ENCODE assay signal across 8 mouse cellular contexts in genomic region chr1:191288762-191289161, GRCm38 (mm10). TPM values are rescaled to one million over a fixed set of nuclear protein-coding genes. Genes with fewer than 3 reads are reported as not detected.
DNase-seq lines count a peak whose midpoint lies in the region; ATAC-seq and TF ChIP-seq lines count a peak whose summit lies in the region.

No protein-coding gene starts in this region.

- H3K27ac ChIP-seq in kidney, embryonic 14.5 days (ENCODE audit: low read depth, low read length) = no peak overlapping the region
- no peak overlapping the region for H3K27ac ChIP-seq in lung, postnatal 0 days (ENCODE audit: low read length)

- no peaks in the 10 kb centered on the region for H3K4me1 ChIP-seq in kidney, embryonic 14.5 days (ENCODE audit: control insufficient read depth, insufficient read depth, low read length)
- H3K4me1 ChIP-seq in E14TG2a.4 (replicated peaks; ENCODE audit: low read depth, low read length) = no peaks in the 10 kb centered on the region
- no peaks in the 10 kb centered on the region for H3K4me1 ChIP-seq in lung, postnatal 0 days (ENCODE audit: insufficient read depth, low read depth, low read length)

- no peak overlapping the region for H3K4me2 ChIP-seq in kidney, embryonic 14.5 days (replicated peaks; ENCODE audit: low read depth, low read length)
- no peak overlapping the region for H3K4me2 ChIP-seq in lung, postnatal 0 days (replicated peaks; ENCODE audit: low read depth, low read length)

- peak; percentile 90 for TF ChIP-seq CTCF in E14TG2a.4 (conservative IDR thresholded peaks at IDR 0.05; ENCODE audit: low read length)
- TF ChIP-seq CTCF in lung, postnatal 0 days (IDR thresholded peaks at IDR 0.05) = peak; percentile 86

- no peak for TF ChIP-seq EP300 in lung, postnatal 0 days (IDR thresholded peaks at IDR 0.05)

- H3K27me3 ChIP-seq in kidney, embryonic 14.5 days (ENCODE audit: control insufficient read depth, insufficient read depth, low read length) = no peaks in the 10 kb centered on the region
- peaks cover 2% of the 10 kb centered on the region; the same call in 1 of the 2 replicates for H3K27me3 ChIP-seq in E14TG2a.4 (ENCODE audit: insufficient read depth, low read length)
- H3K27me3 ChIP-seq in lung, postnatal 0 days (replicated peaks; ENCODE audit: insufficient read depth, low read length) = no peaks in the 10 kb centered on the region
- no peaks in the 10 kb centered on the region for H3K27me3 ChIP-seq in splenic B cell, adult 2 months (ENCODE audit: control insufficient read depth, insufficient read depth, low read length, poor library complexity, severe bottlenecking)

- no peak overlapping the region for H3K4me3 ChIP-seq in kidney, embryonic 14.5 days (ENCODE audit: low read length)
- no peak overlapping the region for H3K4me3 ChIP-seq in E14TG2a.4 (replicated peaks; ENCODE audit: low read length)
- H3K4me3 ChIP-seq in lung, postnatal 0 days (ENCODE audit: low read depth, low read length) = no peak overlapping the region

- H3K36me3 ChIP-seq in kidney, embryonic 14.5 days (ENCODE audit: control insufficient read depth, insufficient read depth, low read length) = no peaks in the 10 kb centered on the region
- no peaks in the 10 kb centered on the region for H3K36me3 ChIP-seq in E14TG2a.4 (ENCODE audit: insufficient read depth, low read length)
- H3K36me3 ChIP-seq in lung, postnatal 0 days (ENCODE audit: insufficient read depth, low read length) = no peaks in the 10 kb centered on the region
- no peaks in the 10 kb centered on the region for H3K36me3 ChIP-seq in splenic B cell, adult 2 months (ENCODE audit: control insufficient read depth, insufficient read depth, low read length, poor library complexity, severe bottlenecking)

- peak; percentile 34 for DNase-seq in kidney, adult 11 months
- peak; percentile 76 to 77 for DNase-seq in adrenal gland, postnatal 36 days
- DNase-seq in lung, postnatal 0 days (ENCODE audit: low spot score) = peak; percentile 86
- peak; percentile 80 for DNase-seq in splenic B cell, adult 2 months (ENCODE audit: low read depth, low spot score)
- no peak for DNase-seq in MN1 (ENCODE audit: low spot score)

- no peaks in the 10 kb centered on the region for H3K9me3 ChIP-seq in kidney, embryonic 14.5 days (ENCODE audit: control insufficient read depth, low read length)
- H3K9me3 ChIP-seq in E14TG2a.4 (ENCODE audit: low read length) = peaks cover 21% of the 10 kb centered on the region
- H3K9me3 ChIP-seq in lung, postnatal 0 days (ENCODE audit: low read length) = no peaks in the 10 kb centered on the region

- no peak for ATAC-seq in kidney, embryonic 14.5 days (ENCODE audit: low FRiP score, low TSS enrichment)
- peak; percentile 38 for ATAC-seq in inflammation-experienced regulatory T-cells, adult 6 months
- ATAC-seq in lung, postnatal 0 days = peak; percentile 78

- 36% methylated on average over 8 of the region's 8 CpGs for WGBS in kidney, embryonic 14.5 days
- 38% methylated on average over 8 of the region's 8 CpGs for WGBS in lung, postnatal 0 days

- H3K9ac ChIP-seq in kidney, embryonic 14.5 days (ENCODE audit: low read depth, low read length) = no peak overlapping the region
- no peak overlapping the region for H3K9ac ChIP-seq in lung, postnatal 0 days (replicated peaks; ENCODE audit: low read depth)

RNA-seq across cellular contexts. Expression of gene Nenf, which starts 29.2 kb away (rescaled TPM):
- polyA plus RNA-seq in kidney, embryonic 14.5 days (2014; fragmentation: Nextera tagmentation; extraction: Ambion mirVana) = 97.0 and 115 TPM in 2 replicates
- total RNA-seq in adrenal gland, postnatal 36 days (2021) = 100 to 1,000 TPM in 1 of 2 experiments, 10 to 100 TPM in 1; 86.6 to 103 TPM
- polyA plus RNA-seq in inflammation-experienced regulatory T-cells, adult 6 months (2017; shearing (Covaris generic)) = 1 to 10 TPM; 1.7 to 2.5 (median 1.8) TPM
- polyA plus RNA-seq in lung, postnatal 0 days (2015; fragmentation: Nextera tagmentation; extraction: Ambion mirVana) = 149 and 177 TPM in 2 replicates

RNA-seq across cellular contexts. Expression of gene Tmem206, which starts 37.0 kb away (rescaled TPM):
- polyA plus RNA-seq in kidney, embryonic 14.5 days (2014; fragmentation: Nextera tagmentation; extraction: Ambion mirVana) = 17.6 and 25.9 TPM in 2 replicates
- 1 to 10 TPM; 4.7 to 6.0 TPM for total RNA-seq in adrenal gland, postnatal 36 days (2021)
- 10 to 100 TPM; 15.5 to 29.6 (median 23.7) TPM for polyA plus RNA-seq in inflammation-experienced regulatory T-cells, adult 6 months (2017; shearing (Covaris generic))
- polyA plus RNA-seq in lung, postnatal 0 days (2015; fragmentation: Nextera tagmentation; extraction: Ambion mirVana) = 13.1 and 14.7 TPM in 2 replicates

Comparison
In these comparisons a context has a peak if more than half of its experiments do, and no peak if none do; other contexts are left out.
1. RNA of gene Nenf, which starts 29.2 kb away (polyA plus RNA-seq): 149 to 177 TPM in lung, postnatal 0 days and 97.0 to 115 TPM in kidney, embryonic 14.5 days; 1.7 to 2.5 TPM in inflammation-experienced regulatory T-cells, adult 6 months; every median in the first group is over 10 times any median in the second.